Mouse (Mus musculus) spleen, adult 12 weeks (tissue): ENCODE data around the gene Spata2.

Source experiments
- DNase-seq: peaks from one replicate; pipeline ENCODE4 v3.0.0; 2022; ENCODE audit warnings: low spot score

The Spata2 gene

DNA sequence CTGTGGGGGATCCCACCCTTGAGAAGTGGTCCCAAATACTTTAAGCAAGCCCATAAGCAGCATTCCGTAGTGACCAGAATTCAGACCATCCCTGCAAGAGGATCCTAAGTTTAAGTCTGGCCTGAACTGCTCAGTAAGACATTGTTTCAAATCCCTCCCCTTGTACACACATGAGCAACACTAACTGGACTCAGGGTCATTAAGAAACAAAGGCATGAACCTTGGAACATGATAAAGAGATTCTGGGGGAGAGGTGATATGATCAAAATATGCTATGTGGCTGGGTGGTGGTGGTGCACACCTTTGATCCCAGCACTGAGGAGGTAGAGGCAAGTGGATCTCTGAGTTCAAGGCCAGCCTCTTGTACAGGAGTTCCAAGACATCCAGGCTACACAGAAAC, 13.2 kb downstream of the Spata2 start:
- DNase-seq: no peak

DNA sequence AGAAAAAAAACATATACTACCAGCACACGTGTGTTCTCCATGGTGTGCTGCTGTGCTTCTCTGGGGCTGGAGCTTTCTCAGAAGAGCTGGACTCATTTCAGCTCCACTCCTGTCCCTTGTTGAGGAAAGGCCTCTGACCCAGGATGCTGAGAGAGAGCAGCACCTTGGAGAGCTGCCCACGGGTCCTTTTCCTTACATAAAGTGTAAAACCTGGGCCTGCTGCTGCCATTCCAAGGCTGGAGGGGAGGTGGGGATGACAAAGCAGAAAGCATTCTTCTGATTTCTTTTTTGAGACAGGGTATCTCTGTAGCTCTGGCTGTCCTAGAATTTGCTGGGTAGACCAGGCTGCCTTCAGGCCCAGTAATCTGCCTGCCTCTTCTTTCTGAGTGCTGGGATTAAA, 14.6 kb downstream of the Spata2 start:
- no peak for DNase-seq

DNA sequence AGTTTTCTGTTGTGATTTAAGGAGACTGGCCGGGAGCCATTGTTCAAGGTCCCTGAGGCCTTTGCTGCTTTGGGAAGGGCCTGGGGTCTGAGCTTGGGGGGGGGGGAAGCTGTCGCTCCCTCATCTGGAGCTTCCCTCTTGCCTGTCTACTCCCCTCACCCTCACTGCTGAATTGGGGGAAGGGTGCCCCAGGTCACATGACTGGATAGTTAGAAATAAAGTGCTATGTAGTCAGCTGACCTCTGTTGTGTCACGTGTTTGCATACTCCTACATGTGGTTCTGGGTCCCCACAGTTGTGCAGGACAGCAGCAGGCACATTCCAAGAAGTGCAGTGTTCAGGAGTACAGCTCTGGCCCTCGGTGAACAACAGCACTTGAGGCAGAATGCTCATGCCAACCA, 15.9 kb downstream of the Spata2 start:
- no peak for DNase-seq

DNA sequence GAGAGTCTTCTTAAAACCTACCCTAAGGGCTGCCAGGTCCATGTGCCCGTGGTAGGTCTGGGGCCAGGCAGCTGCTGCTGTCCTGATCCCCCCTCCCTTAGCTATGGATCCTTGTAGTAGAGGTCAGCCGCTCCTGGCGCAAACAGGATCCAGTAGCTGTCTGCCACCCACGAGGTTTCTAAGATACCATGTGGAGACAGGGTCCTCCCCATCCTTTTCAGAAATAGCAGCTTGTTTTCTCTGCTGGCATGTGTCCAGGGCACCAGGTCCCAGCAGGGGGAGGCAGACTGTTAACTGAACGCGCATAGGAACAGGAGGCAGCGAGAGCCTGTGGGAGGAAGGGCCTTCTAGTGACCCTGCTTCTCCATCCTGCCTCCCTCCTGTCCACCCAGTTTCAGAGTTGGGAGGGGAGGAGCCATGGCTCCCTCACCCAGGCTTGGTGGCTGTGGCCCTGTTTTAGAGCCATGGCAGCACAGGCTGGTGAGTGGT, 16.4 kb downstream of the Spata2 start:
- DNase-seq: no peak

DNA sequence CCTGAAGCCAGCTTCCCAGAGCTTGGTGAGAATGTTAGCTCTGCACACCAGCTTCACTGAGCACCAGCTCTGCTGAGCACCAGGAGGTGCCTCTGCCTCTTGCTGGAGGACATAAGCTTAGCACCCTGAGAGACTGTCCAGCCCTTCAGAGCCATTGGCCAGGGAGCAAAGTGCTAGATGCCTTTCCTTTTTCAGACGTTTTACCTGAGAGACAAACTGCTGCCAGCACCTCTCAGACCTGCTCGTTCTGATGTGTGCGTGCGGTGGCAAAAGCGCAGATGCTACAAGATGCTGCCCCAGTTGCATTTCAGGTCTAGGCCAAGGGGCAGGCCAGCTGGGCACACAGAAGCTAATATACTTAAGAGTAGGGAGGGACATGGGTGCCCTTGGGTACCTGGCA, 17.1 kb downstream of the Spata2 start:
- no peak for DNase-seq

DNA sequence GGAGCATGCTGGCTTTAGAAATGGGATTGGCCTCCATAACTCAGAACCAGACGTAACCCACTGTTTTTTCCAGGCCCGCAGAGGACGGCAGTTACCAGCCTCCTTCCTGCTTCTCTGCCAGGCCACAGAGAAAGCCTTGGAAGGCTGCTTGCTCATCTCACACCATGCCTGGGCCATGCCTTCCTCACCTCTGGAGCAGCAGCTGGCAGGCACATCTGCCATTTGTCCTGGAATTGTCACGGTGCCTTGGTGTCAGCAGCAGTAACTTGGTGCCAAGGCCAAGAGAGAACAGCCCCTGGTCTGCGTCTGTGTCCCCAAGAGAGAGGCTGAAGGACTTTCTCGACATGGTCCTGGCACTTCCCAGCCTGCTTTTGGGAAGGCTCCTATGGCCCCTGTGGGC, 18.5 kb downstream of the Spata2 start:
- no peak for DNase-seq

DNA sequence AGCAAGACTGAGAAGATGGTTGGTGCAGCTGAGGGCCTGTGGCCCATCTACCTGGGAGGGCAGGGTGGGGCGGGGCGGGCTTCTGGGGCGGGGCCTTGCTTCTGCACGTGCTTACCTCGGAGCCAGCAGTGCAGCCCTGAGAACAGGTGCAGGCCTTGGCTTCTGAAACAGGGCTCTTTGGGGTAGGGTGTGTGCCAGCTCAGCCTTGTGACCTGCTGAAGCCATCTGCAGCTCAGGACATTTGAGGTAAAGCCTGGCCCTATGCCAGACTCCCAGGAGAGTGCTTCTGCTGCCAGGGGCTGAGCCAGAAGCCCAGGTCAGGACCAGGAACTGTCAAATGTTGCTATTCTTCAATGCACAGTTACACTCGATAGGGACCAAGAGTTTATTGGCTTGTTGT, 21.1 kb downstream of the Spata2 start:
- no peak for DNase-seq

DNA sequence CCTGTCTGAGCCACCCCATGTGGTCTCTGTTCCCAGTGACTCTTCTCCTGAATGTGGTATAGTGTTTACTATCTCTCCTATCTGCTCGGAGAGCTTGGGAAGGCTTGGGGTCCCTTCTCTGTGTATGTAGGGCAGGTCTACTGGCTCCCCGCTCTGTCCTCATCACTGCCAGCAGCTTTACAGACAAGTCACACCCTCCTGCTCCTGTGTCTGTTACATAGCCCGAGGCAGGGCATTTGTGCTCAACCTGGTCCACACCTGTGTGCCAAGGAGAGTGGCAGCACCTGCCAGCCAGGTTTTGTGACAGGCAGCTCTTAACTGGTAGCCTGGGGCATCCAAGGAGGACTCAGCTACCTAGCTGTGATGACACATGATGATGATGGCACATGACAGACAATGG, 22.1 kb downstream of the Spata2 start:
- no peak for DNase-seq

DNA sequence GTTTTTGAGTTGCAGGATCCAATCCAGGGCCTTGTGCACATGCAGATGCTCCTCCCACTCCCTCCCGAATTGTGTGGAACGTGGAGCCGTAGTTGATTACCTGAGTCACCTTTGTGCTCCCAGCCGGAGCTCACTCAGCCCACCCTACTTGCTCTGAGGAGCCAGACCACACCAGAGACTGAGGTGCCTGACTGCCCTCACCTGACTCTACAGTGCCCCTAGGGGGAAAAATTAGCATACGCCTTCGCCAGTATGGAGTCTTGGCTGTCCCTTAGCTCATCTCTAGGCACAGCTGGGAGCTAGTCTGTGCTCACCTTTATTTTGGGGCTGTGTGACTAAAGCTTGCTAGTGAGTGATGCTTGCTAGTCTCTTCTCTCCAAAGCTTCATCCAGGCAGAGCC, 24.2 kb downstream of the Spata2 start:
- no peak for DNase-seq

DNA sequence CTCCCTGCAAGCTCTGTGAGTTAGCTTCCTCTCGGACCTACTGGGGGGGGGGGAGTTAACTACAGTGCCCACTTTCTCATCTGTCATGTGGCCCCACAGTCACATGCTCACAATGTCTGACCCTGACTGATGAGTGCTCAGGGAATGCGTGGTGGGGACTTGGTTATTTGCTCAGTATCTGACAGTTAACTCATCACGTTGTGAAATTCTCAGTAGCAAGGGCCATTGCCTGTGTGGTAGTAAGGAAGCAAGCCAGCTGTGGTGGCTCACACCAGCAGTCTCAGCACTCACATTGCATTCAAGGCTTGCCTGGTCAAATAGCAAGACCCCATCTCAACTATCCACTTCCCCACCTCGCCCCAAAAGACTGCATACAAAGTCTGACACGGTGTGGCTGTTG, 25.5 kb downstream of the Spata2 start:
- no peak for DNase-seq

DNA sequence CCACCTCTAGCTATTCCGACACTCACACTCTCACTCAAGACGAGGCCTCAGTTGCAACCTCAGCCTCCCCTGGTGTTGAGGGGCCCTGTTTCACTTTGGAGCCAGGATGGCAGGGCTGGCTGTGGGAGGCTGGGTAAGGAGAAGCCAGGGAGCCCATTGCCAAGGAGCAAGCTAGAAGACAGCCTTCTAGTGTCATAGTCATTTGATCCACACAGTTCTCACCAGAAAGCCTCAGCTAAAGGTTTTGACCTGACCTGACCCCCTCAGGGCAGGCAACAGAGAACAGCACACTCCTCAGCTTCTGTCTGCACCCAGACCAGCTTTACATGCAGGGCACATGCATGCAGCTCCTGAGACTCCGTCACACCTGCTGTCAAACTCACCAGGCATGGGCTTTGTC, 26.7 kb downstream of the Spata2 start:
- no peak for DNase-seq

DNA sequence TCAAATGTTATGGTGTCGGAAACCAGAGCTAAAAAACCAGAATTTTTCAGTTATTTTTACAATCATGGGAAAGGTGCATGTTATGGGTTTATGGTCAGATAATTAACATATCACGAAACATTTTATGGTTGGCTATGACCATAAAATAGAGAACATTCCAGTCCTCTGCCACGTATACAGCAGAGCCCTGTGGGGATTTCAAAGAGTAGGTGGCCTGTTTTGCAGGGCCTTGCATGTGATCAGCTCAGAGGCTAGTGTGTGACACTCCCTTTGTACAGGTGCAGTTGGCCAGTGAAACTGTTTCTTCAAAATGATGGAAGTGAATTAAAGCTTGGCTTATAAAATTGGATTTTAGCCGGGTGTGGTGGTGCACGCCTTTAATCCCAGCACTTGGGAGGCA, 28.9 kb downstream of the Spata2 start:
- no peak for DNase-seq

DNA sequence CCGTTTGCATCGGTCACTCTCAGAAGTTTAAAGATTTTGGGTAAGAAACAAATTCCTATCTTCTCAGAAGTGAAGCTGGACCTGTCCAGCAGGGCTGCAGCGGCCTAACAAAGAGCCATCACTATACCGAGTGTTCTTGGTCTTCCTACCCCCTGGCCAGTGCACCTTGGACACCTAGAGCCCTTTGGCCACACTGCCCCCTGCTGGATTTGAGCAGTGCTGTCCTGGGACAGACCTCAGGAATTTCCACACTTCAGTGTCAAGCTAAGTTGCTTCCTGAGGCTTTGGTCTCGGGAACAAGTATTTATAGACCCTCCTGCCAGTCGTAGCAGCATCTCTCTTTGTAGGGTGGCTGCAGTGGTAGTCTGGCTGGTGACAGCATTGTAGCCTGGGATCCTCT, 29.7 kb downstream of the Spata2 start:
- DNase-seq: peak; percentile 41

DNA sequence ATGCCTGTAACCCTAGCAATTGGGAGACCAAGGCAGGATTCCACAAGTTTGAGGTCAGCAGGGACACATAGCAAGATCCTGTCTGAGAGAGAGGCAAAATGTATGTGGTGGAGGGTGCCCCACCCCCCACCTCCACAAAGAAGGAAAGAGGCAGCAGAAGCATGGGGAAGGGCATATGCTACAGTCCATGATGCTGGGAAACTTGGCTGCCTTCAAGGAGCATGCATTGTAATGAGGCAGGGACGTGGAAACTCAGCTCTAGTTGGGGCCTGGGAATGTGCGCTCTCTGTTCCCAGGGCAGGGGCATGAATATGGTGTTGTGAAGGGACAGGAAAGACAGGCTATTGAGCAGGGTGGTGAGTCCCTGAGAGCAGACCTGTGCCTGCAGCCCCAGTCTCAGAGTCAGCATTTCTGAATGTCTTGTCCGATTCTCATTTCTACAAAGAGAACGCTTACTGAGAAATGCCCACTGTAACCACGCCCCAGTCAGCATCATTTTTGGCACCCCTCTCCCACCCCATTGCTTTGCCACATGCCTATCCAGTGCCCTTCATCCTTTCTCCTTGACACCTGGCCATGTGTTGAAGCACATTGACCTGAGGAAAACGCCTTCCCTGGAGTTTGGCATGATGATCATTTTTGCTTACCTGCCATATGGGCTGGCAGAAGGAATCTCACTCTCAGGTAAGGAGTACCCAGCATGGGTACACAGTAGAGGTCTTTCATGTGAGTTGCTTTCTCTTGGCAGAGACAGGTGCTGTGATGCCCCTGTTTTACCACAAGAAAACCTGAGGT, 33.4 kb downstream of the Spata2 start:
- no peak for DNase-seq

DNA sequence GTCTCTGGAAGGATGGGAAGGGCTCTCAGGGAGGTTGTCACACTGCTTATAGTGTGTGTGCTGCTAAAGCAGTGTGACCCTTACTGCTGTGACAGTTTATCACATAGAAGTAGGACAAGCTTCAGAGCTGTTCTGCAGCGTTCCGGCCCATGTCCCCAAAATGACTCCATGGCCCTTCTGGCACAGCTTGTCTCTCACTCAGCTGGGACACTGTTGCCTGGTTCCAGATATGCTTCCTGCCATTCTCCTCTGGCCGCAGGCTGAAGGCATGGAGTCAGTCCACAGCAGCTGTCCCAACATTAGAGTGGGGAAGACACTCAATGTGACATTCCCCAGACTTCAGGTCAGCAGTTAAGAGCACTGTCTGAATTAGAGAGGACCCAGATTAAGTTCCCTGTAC, 34.1 kb downstream of the Spata2 start:
- no peak for DNase-seq

DNA sequence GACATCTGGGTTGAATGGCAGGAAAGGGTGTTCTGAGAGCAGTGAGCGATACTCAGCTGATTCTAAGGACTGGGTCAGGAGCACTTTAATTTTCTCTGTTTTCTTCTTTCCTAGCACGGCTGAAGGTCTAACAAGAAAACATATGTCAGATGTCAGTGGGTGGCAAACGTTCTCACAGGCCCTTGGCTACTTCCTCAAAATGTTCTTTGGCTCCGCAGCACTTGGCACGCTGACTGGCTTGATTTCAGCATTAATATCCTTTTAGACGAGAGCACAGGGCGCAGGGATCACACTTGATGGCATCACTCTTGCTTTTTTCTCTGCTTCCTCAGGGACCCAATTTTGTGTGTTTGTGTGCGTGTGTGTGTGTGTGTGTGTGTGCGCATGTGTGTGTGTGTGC, 35.5 kb downstream of the Spata2 start:
- DNase-seq: no peak

DNA sequence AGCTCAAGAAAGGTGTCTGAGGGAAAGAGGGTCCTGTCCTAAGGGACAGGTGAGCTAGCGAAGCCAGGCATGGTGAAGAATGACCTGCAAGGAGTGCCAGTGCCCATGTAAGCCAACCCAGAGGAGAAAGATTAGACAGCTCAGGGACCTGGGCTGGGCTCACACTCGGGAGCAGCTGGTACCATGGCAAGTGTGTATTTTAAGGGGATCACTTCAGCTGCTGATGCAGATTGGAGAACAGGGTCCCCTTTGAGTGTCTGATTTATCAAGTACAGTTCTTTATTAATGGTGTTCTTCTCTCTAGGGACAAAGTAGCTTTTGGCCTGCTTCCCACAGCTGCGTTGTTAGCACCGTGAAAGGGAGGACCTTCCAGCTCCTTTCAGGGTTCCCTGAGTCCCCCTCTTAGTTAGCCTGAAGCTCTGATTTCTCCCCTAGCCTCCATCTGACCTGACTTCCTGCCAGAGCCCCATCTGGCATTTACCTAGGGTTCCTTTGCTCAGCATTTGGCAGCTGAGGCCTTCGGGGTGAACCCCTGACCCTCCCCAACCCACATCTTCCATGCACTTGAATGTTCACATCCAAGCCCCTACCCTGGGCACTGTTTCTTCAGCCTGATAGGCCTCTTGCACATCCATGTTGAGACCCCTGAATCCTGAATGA, 36.2 kb downstream of the Spata2 start:
- DNase-seq: no peak

DNA sequence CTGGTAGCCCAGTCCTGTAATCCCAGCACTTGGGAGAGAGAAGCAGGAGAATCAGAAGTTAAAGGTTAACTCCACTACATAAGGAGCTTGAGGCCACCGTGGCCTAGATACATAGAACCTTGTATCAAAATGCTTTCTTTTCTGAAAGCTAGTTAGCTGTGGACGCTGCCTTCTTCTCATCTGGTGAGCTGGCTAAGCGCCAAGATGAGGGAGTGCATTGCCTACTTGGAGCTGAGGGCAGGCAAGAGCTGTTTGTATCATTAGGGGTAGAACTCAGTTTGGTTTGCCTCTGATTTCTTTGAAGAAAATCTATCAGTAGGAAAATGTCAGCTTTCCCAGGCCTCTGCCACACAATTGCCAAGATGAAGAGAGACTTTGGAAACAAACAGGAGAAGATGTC, 38.9 kb downstream of the Spata2 start:
- DNase-seq: no peak

DNA sequence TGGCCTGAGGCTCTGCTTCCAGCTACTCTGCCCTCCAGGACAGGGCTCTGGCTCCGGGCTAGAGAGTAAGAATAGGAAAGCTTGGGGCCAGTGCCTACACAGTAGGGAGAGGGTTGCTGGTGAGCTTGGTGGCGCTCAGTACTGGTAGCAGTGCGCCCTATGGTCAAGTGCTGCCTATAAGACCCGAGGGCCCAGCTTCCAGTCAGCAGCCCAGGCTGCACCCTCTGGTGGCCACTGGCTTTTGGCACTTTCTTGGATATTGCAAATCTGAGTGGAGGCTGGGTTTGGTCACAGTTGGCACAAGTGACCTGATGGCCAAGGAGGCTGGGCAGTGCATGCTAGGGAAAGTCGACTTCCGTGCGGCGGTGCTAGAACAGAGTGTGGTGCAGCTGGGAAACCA, 42.0 kb downstream of the Spata2 start:
- DNase-seq: no peak

DNA sequence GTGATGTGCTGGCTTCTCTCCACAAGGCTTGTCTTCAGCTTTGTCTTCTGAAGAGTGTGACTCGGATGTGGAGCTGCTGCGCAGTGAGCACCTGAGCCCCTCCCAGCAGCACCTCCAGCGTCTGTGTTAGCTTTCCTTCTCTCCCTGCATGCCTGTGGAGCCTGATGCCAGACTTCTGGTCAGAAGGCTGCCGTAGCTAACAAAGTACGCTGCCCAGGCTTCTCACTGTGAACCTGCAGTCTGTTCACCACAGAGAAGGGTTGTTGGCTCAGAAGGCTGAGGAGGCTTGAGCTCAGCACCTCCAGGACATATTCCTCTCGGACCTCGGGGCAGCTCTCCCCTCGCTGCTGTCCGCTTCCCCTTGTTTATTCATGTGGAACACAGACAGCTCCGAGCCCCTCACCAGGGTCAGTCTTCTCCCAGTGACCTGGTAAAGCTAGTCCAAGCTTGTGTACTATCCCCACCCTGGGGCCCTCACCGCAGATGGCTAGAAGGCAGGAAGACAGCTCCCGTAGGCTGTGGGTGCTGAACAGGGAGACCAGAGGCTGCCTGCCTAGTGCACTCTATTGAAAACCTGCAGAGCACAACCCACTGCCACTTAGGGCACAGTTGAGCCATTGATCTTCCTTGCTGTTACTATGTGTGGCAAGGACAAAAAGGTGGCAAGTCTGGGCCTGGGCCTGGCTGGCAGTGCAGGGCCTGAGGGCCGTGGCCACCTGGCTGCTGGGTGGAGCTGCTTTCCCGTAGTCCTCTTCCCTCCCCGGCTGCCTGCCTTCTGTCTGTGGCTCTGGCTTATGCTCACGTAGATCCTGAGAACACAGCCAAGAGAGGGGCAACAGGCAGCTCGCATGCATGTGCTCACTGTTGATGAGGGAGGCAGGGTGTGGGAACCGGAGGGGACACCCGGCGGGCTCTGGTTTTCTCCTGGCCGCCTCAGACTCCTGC, 43.1 kb downstream of the Spata2 start:
- no peak for DNase-seq

DNA sequence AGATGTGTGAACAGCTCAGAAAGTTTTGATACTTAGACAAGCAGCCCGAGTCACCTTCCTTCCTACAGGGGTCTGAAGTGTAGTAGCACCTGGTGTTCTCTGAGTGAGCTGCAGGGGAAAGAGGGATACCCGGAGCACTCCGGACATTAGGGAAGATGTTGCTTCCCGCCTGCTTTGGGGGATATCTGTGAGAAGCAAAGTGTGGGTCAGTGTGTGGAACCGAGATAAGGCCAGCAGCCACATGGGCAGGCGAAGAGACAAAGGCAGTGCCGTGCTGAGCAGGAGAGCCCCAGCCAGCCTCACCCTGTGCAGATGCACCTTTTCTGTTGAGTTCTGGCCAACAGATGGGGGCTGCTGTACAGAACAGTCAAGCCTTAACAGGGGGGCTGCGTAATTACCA, 45.1 kb downstream of the Spata2 start:
- DNase-seq: peak; percentile 51

DNA sequence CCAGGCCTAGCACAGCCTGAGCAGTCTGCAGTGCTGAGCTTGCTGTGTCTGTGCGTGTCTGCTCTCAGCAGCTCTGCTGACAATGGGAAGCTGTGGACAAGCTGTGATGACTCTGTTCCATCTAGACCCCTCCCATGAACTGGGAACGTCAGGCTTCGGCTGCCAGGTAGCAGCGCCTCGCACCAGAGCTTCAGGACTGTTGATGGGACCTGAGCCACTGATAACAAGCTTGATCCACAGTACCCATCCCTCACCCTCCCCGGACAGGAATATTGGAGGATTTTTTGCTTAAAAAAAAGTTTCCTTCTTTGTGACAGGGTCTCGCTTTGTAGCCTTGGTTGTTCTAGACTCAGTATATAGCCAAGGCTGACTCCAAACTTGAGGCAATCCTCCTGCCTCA, 45.5 kb downstream of the Spata2 start:
- peak; percentile 20 for DNase-seq
